In genomic region chr19:25123031-25123430, GRCm38 (mm10) we compare ENCODE assay signal across 9 mouse cellular contexts.
DNase-seq lines count a peak whose midpoint lies in the region; ATAC-seq lines count a peak whose summit lies in the region.
"Had no signal": no experiment of that assay in that cellular context is flagged by ENCODE, and none has a peak within 500 bp of the region (broad histone marks: within the 10 kb centered on the region; RNA-seq: fewer than 3 reads in every experiment).

No protein-coding gene starts in this region.

- no peak overlapping the region for H3K4me2 ChIP-seq in forebrain, embryonic 14.5 days (ENCODE audit: low read length)
- no peak overlapping the region for H3K4me2 ChIP-seq in forebrain, embryonic 13.5 days
- H3K4me2 ChIP-seq in neural tube, embryonic 13.5 days: peak overlapping the region; percentile 0; the same call in 1 of the 2 replicates
- no peak overlapping the region for H3K4me2 ChIP-seq in hindbrain, embryonic 13.5 days

- H3K36me3 ChIP-seq in forebrain, embryonic 14.5 days (ENCODE audit: control insufficient read depth, insufficient read depth, low read length): no peaks in the 10 kb centered on the region
- H3K36me3 ChIP-seq in forebrain, embryonic 13.5 days (ENCODE audit: poor library complexity, severe bottlenecking): no peaks in the 10 kb centered on the region
- H3K36me3 ChIP-seq in neural tube, embryonic 13.5 days: no peaks in the 10 kb centered on the region
- no peaks in the 10 kb centered on the region for H3K36me3 ChIP-seq in hindbrain, embryonic 13.5 days

- no peak; the same call in 1 of the 2 replicates for ATAC-seq in forebrain, embryonic 14.5 days
- ATAC-seq in forebrain, embryonic 13.5 days: no peak
- ATAC-seq in neural tube, embryonic 13.5 days (ENCODE audit: low read depth): peak; percentile 47; the same call in 1 of the 2 replicates
- ATAC-seq in hindbrain, embryonic 13.5 days (ENCODE audit: low FRiP score): no peak

- H3K9ac ChIP-seq in forebrain, embryonic 14.5 days (ENCODE audit: low read length): no peak overlapping the region
- H3K9ac ChIP-seq in forebrain, embryonic 13.5 days: no peak overlapping the region
- H3K9ac ChIP-seq in neural tube, embryonic 13.5 days: no peak overlapping the region
- H3K9ac ChIP-seq in hindbrain, embryonic 13.5 days: no peak overlapping the region

- WGBS in forebrain, embryonic 14.5 days: 71% methylated on average over 13 of the region's 13 CpGs
- WGBS in forebrain, embryonic 13.5 days: 79% methylated on average over 13 of the region's 13 CpGs
- 43% methylated on average over 13 of the region's 13 CpGs for WGBS in neural tube, embryonic 13.5 days
- WGBS in hindbrain, embryonic 13.5 days: 65% methylated on average over 13 of the region's 13 CpGs

- no peaks in the 10 kb centered on the region for H3K27me3 ChIP-seq in forebrain, embryonic 14.5 days (replicated peaks; ENCODE audit: control insufficient read depth, insufficient read depth, low read length)
- no peaks in the 10 kb centered on the region for H3K27me3 ChIP-seq in forebrain, embryonic 13.5 days
- no peaks in the 10 kb centered on the region for H3K27me3 ChIP-seq in neural tube, embryonic 13.5 days
- H3K27me3 ChIP-seq in hindbrain, embryonic 13.5 days: 0 out of 2 replicates have a peak, but pooled peaks cover 2% of the 10 kb centered on the region

- DNase-seq in forebrain, embryonic 14.5 days (ENCODE audit: low spot score): peak; percentile 44
- DNase-seq in neural tube, embryonic 10.5 days (ENCODE audit: extremely low spot score, low spot score): no peak
- peak; percentile 6 to 9 for DNase-seq in layer of hippocampus, postnatal 25 days (ENCODE audit: extremely low spot score in 1 of 2, low spot score in 1 of 2)
- DNase-seq in skeletal muscle tissue, adult 2 months (ENCODE audit: low read depth, low spot score): peak; percentile 21
- no peak for DNase-seq in ovary, postnatal 14 days (ENCODE audit: low spot score)
- DNase-seq: cerebellum, adult 9-10 months had no signal

- H3K4me1 ChIP-seq in forebrain, embryonic 14.5 days (ENCODE audit: control insufficient read depth, insufficient read depth, low read length): no peaks in the 10 kb centered on the region
- no peaks in the 10 kb centered on the region for H3K4me1 ChIP-seq in forebrain, embryonic 13.5 days
- H3K4me1 ChIP-seq in neural tube, embryonic 13.5 days (replicated peaks): peaks cover 16% of the 10 kb centered on the region
- H3K4me1 ChIP-seq in hindbrain, embryonic 13.5 days (replicated peaks): peaks cover 2% of the 10 kb centered on the region; the same call in 1 of the 2 replicates

- no peaks in the 10 kb centered on the region for H3K9me3 ChIP-seq in forebrain, embryonic 14.5 days (replicated peaks; ENCODE audit: control insufficient read depth, low read length)
- H3K9me3 ChIP-seq in forebrain, embryonic 13.5 days (replicated peaks): no peaks in the 10 kb centered on the region
- no peaks in the 10 kb centered on the region for H3K9me3 ChIP-seq in neural tube, embryonic 13.5 days
- H3K9me3 ChIP-seq in hindbrain, embryonic 13.5 days: no peaks in the 10 kb centered on the region

- H3K4me3 ChIP-seq in forebrain, embryonic 14.5 days (ENCODE audit: low read depth, low read length): no peak overlapping the region
- H3K4me3 ChIP-seq in forebrain, embryonic 13.5 days: no peak overlapping the region
- H3K4me3 ChIP-seq in neural tube, embryonic 13.5 days: no peak overlapping the region
- no peak overlapping the region for H3K4me3 ChIP-seq in hindbrain, embryonic 13.5 days

- no peak overlapping the region for H3K27ac ChIP-seq in forebrain, embryonic 14.5 days (ENCODE audit: low read depth, low read length)
- no peak overlapping the region for H3K27ac ChIP-seq in forebrain, embryonic 13.5 days
- H3K27ac ChIP-seq in neural tube, embryonic 13.5 days (replicated peaks): peak overlapping the region; percentile 20
- H3K27ac ChIP-seq in hindbrain, embryonic 13.5 days: no peak overlapping the region

Comparison
In these comparisons a context has a peak if more than half of its experiments do, and no peak if none do; other contexts are left out.
1. DNase-seq: peak in forebrain, embryonic 14.5 days (single experiment), layer of hippocampus, postnatal 25 days (2 of 2) and skeletal muscle tissue, adult 2 months (single experiment); none in neural tube, embryonic 10.5 days (single experiment) and ovary, postnatal 14 days (single experiment).